Mouse (Mus musculus) bone marrow, adult 2 months (tissue): ENCODE measurements around the gene Stx18. TPM values are rescaled to one million over a fixed set of nuclear protein-coding genes. Genes with fewer than 3 reads are reported as not detected.
A peak's percentile ranks its signal among the peaks of the same experiment; 100 is the strongest.

Experiments
- H3K27ac ChIP-seq: fragments of 200-500 bp; 2 replicates; pipeline ENCODE4 v1.5.1; 2012; ENCODE audit warnings: low read depth, mild to moderate bottlenecking, control low read depth, inconsistent platforms, low read length; ENCODE audit not compliant: control insufficient read depth, poor library complexity, insufficient read depth
- H3K4me1 ChIP-seq: fragments of 200-500 bp; 2 replicates; pipeline ENCODE4 v1.6.1; 2011; ENCODE audit warnings: low read length; ENCODE audit not compliant: control insufficient read depth, insufficient read depth
- H3K4me3 ChIP-seq: fragments of 200-500 bp; replicated peaks from 2 replicates; pipeline ENCODE3; 2011; ENCODE audit warnings: mild to moderate bottlenecking, low read depth, low read length, control low read depth; ENCODE audit not compliant: control insufficient read depth
- CTCF ChIP-seq: fragments of 200-500 bp; IDR thresholded peaks from 2 replicates; pipeline ENCODE4 v1.5.1; 2011; ENCODE audit warnings: low read length, control low read depth; ENCODE audit not compliant: control insufficient read depth, insufficient read depth
- POLR2A ChIP-seq: fragments of 200-500 bp; IDR thresholded peaks from 2 replicates; pipeline ENCODE4 v1.6.1; 2011; ENCODE audit warnings: low read depth, mild to moderate bottlenecking, control low read depth, low read length, borderline replicate concordance; ENCODE audit not compliant: control insufficient read depth
- WGBS: fragments of 180-500 bp; shearing (Covaris S2); methylation state at CpG from one replicate; pipeline ENCODE4 v1.1.7; 2018; 5-methylcytosine and 5-hydroxymethylcytosine counted together
- polyA plus RNA-seq: library from polyadenylated mRNA; stranded (reverse); fragments of >200 nt; gene quantifications from 2 replicates; pipeline ENCODE4 v1.2.4, GENCODE M21; 2011; ENCODE audit warnings: low replicate concordance; ENCODE audit not compliant: missing spikeins, insufficient read depth, insufficient read length

The Stx18 gene
- polyA plus RNA-seq, 1 experiment, result 11.9 TPM

DNA sequence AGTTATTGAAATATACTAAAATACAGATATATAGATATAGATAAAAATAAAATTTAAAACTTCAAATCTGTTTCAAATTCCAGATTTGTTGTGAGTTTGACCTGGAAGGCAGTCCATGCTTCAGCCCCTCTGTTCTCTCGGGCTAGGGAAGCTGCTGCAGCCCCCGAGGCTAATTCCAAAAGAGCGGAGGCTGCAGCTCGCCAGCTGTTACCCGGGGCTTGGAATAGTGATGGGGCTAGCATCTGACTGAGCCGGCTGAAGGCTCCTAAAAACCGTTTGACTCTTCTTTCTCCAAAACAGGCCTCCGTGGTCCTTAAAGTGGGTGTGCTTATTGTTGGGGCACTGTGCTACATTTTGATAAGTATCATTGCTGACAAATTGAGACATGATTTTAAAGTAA is 46.1 kb downstream of the Stx18 start:
- Histone ChIP-seq H3K27ac (no peak overlapping the region), H3K4me1 (no peaks in the 10 kb centered on the region), H3K4me3 (no peak overlapping the region)
- WGBS, result 82% methylated on average over 8 of the region's 8 CpGs
- TF ChIP-seq POLR2A, result no peak

DNA sequence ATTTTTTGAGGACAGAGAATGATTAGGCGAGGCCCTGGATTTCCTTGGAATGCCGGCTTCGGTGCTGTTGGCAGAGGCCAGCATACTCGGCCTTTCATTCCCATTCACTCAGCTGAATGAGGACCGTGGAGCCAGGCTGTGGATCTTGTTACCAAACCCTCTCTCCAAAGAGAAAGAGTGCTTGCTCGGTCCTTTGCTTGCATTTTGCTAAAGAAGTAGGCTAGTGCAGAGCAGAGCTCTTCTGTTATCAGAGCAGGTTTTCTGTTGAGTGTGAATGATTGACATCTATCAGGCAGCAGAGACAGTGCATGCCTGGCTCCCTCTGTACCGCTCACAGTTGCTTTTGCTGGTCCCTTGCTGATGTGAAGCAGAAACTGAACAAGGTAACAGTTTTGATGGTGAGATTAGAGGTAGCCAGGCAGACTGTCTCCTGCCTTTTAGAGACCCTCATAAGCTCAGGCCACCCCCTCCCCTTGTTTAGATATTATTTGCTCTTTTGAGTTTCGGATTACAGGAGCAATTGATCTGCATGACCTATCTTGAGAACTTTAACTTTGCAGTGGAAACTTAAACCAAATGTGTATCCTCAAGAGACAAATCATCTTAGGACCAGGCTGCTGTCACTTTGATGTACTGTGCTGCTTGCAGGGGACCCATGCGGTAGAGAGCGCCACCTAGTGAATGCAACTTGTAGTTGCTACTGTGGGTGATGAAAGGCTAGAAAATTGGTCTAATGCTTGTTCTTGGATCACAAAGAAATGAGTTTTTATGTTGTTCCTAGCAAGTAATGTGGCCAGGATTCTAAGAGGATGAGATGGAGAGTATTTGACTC is 47.2 kb downstream of the Stx18 start:
- 63% methylated on average over 10 of the region's 10 CpGs for WGBS
- Histone ChIP-seq H3K4me1 (no peaks in the 10 kb centered on the region), H3K4me3 (no peak overlapping the region), H3K27ac (no peak overlapping the region)
- TF ChIP-seq POLR2A (no peak), CTCF (peak; percentile 82)

DNA sequence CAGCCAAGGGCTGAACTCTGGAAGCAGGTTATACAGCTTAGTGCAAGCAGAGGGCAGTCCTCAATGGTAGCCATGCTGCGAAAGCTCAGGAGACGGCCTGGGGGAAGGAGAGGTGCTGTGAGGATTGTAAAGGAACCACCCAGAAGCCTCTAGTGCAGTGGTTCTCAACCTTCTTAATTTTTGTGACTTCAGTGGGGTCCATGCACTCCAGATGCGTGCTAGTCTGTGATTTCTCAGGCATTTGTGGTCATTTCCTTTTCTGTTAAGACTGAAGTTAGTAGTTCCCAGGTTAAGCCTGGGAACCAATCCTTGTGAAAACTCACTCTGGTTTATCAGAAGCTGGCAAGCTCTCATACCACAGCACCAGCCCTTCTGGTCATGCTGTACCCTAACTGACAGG is 51.6 kb downstream of the Stx18 start:
- peaks cover 3% of the 10 kb centered on the region for H3K4me1 ChIP-seq
- no peak overlapping the region for H3K27ac ChIP-seq
- no peak overlapping the region for H3K4me3 ChIP-seq
- 82% methylated on average over 3 of the region's 3 CpGs for WGBS
- TF ChIP-seq CTCF, result no peak

DNA sequence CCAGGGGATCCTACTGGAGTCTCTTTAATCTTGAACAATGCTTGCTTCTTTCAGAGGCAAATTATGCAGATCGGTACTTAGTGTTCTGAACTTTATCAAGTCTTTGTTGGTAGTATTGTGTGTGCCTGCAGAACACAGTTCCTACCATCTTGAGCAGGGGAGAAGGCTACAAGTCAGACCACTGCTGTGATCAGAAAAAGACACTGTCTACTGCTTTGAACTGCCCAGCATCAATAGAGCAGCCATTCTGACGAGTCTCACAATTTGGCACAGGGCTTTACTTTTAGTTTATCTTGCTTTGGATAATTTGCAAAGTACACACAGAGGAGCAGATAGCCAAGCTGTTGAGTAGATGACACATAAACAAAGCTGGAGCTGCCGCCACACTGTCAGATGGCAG is 52.0 kb downstream of the Stx18 start:
- Histone ChIP-seq H3K27ac (no peak overlapping the region), H3K4me3 (no peak overlapping the region), H3K4me1 (peaks cover 3% of the 10 kb centered on the region)
- no peak for TF ChIP-seq POLR2A
- no peak for TF ChIP-seq CTCF
- WGBS, result 87% methylated on average over 3 of the region's 3 CpGs

DNA sequence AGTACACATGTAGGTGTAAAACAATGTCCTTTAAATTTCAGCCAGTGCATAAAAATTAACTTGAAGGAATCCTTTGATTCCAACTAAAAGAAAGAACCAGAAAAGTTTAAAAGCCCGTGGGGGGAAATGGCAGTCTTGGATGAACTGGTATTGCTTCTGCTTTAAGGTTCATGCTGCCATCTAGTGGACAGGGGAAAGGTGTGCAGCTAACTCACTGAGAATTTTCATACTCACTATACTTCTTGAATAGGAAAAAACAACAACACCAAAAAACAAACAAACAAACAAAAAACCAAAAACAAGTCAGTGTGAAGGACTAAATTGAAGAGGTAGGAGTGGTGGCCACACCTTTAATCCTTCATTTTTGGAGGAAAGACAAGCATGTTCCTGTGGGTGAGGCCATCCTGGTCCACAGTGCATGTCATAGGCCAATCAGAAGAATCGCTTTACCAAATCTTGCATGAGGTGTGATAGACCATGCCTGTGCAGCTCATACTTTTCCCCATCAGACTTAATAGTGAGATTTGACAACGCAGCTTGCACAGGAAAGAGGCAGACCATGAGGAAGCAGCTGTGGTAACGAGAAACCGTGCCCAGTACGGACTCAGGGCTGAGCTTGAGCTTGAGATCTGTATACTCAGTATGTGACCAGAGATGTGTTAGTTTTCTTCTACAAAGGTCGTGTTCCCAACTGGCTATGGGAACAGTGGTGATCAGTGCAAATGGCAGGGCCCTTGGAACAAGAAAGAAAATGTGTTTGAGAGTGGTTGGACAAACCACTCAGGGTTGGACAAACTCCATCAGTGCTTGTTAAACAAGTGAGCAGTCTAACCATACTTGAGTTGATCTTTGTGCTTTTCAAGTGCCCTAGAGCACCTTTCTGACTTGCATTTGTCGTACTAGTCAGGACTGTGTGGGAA is 52.8 kb downstream of the Stx18 start:
- H3K4me3 ChIP-seq, result no peak overlapping the region
- H3K27ac ChIP-seq, result no peak overlapping the region
- TF ChIP-seq POLR2A, result no peak
- WGBS, result 31% methylated on average over 8 of the region's 8 CpGs
- peaks cover 3% of the 10 kb centered on the region for H3K4me1 ChIP-seq

DNA sequence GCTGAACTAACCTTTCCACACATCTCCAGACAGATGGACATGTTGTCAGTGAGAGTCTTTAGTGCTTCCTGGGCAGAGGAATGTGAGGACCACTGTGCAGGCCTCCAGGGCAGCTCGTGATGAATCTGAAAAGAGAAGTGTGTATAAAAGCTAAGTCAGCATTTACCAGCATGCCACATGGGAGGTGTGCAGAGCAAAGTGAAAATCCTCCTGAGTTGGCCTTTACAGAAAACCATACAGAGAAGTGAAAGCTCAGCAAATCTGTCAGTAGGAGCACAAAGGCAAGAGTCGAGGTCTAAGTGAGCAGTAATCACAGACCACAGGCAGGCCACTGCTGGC is 53.4 kb downstream of the Stx18 start:
- Histone ChIP-seq H3K4me3 (no peak overlapping the region), H3K27ac (no peak overlapping the region), H3K4me1 (peaks cover 3% of the 10 kb centered on the region)
- TF ChIP-seq POLR2A (no peak), CTCF (no peak)
- WGBS, result 18% methylated on average over 2 of the region's 2 CpGs

DNA sequence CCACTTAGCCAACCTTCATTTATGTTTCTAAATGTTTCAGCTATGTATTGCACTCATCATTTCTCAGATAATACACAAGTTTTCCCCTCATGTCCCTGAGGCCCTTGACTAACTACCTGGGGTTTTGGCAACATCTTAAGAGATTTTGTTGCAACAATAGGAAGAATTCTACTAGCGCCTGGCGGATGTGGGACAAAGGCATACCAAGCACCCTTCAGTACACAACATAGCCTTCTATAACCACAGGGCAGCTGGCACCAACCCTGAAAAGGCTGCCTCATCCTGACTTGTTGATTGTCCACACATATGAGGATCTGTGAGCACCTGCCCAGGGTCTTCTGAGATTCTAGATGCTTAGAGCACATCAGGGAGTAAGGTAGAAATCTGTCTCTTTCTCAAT is 55.8 kb downstream of the Stx18 start:
- TF ChIP-seq CTCF, result no peak
- no peak for TF ChIP-seq POLR2A
- Histone ChIP-seq H3K27ac (no peak overlapping the region), H3K4me1 (peaks cover 3% of the 10 kb centered on the region), H3K4me3 (no peak overlapping the region)
- 80% methylated on average over 2 of the region's 2 CpGs for WGBS

DNA sequence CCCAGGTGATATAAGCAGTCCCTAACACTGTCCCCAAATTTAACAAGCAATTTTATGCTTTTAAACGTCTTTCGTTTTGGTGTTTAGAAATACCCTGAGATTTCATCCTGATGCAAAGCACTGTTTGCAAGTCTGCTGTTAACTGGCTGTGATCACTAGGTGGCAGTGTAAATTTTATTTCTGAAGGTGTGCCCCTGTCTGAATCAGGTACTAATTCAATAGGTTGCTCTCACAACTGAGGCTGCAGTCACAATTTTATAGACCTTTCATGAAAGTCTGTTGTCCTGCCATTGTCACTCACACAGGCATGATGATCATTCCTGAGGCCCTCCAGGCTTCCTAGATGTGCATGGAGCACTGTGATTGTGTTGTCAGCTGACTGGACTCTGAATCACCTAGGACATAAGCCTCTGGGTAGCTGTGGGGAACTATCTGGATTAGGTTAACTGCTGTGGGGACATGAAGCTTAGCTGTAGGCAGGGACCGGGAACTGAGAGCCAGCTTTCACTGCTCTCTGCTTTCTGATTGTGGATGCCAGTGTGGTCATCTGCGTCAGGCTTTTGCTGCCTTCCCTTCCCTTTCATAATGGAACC is 59.1 kb downstream of the Stx18 start:
- H3K27ac ChIP-seq, result no peak overlapping the region
- 79% methylated on average over 4 of the region's 4 CpGs for WGBS
- no peaks in the 10 kb centered on the region for H3K4me1 ChIP-seq
- TF ChIP-seq CTCF, result no peak
- no peak for TF ChIP-seq POLR2A
- no peak overlapping the region for H3K4me3 ChIP-seq
